Mouse (Mus musculus): ENCODE results near the gene Rbm4b. TPM values are rescaled to one million over a fixed set of nuclear protein-coding genes. Genes with fewer than 3 reads are reported as not detected.

The Rbm4b gene
- polyA plus RNA-seq, 1 experiment from 2014 or later, result 116 TPM

- WGBS, result 96% methylated on average over 14 of the region's 14 CpGs
- H3K27me3 ChIP-seq (ENCODE audit: control insufficient read depth, insufficient read depth, low read length), result peaks cover 8% of the 10 kb centered on the region; the same call in 1 of the 2 replicates
- H3K36me3 ChIP-seq (replicated peaks; ENCODE audit: control insufficient read depth, insufficient read depth, low read depth, low read length), result no peaks in the 10 kb centered on the region
- H3K4me2 ChIP-seq (ENCODE audit: low read depth, low read length), result no peak overlapping the region
- no peak overlapping the region for H3K4me3 ChIP-seq (ENCODE audit: low read depth, low read length)
- no peaks in the 10 kb centered on the region for H3K9me3 ChIP-seq (replicated peaks; ENCODE audit: control insufficient read depth, low read length)
- H3K9ac ChIP-seq (replicated peaks; ENCODE audit: low read length), result no peak overlapping the region
- H3K27ac ChIP-seq (replicated peaks; ENCODE audit: low read depth, low read length), result no peak overlapping the region
- ATAC-seq (replicated peaks; ENCODE audit: insufficient number of reproducible peaks, low FRiP score, low TSS enrichment, low read depth) (no peak), DNase-seq (ENCODE audit: low spot score) (no peak)
- peaks cover 3% of the 10 kb centered on the region; the same call in 1 of the 2 replicates for H3K4me1 ChIP-seq (ENCODE audit: control insufficient read depth, insufficient read depth, low read length)
Observed at GRCm38 (mm10) chr19:4716756-4717155, 39.5 kb upstream of the Rbm4b start.

GRCm38 (mm10) chr19:4717281-4717680 lies 39.0 kb upstream of the Rbm4b start:
- 91% methylated on average over 2 of the region's 2 CpGs for WGBS
- DNase-seq (ENCODE audit: low spot score), result no peak

GRCm38 (mm10) chr19:4718716-4719115 lies 37.6 kb upstream of the Rbm4b start:
- no peak overlapping the region for H3K9ac ChIP-seq (replicated peaks; ENCODE audit: low read length)
- no peaks in the 10 kb centered on the region for H3K36me3 ChIP-seq (replicated peaks; ENCODE audit: control insufficient read depth, insufficient read depth, low read depth, low read length)
- H3K27ac ChIP-seq (replicated peaks; ENCODE audit: low read depth, low read length), result no peak overlapping the region
- H3K4me3 ChIP-seq (ENCODE audit: low read depth, low read length), result no peak overlapping the region
- H3K4me1 ChIP-seq (ENCODE audit: control insufficient read depth, insufficient read depth, low read length), result peaks cover 3% of the 10 kb centered on the region; the same call in 1 of the 2 replicates
- DNase-seq (ENCODE audit: low spot score), result no peak
- peaks cover 5% of the 10 kb centered on the region; the same call in 1 of the 2 replicates for H3K27me3 ChIP-seq (ENCODE audit: control insufficient read depth, insufficient read depth, low read length)
- no peaks in the 10 kb centered on the region for H3K9me3 ChIP-seq (replicated peaks; ENCODE audit: control insufficient read depth, low read length)
- no peak for ATAC-seq (replicated peaks; ENCODE audit: insufficient number of reproducible peaks, low FRiP score, low TSS enrichment, low read depth)
- no peak overlapping the region for H3K4me2 ChIP-seq (ENCODE audit: low read depth, low read length)
- WGBS, result 30% methylated on average over 12 of the region's 12 CpGs

More at GRCm38 (mm10) chr19:4717281-4717680, 39.0 kb upstream of the Rbm4b start:
- ATAC-seq (replicated peaks; ENCODE audit: insufficient number of reproducible peaks, low FRiP score, low TSS enrichment, low read depth), result no peak
- Histone ChIP-seq H3K27me3 (ENCODE audit: control insufficient read depth, insufficient read depth, low read length) (peaks cover 5% of the 10 kb centered on the region; the same call in 1 of the 2 replicates), H3K4me2 (ENCODE audit: low read depth, low read length) (no peak overlapping the region), H3K9ac (replicated peaks; ENCODE audit: low read length) (no peak overlapping the region), H3K4me3 (ENCODE audit: low read depth, low read length) (no peak overlapping the region), H3K36me3 (replicated peaks; ENCODE audit: control insufficient read depth, insufficient read depth, low read depth, low read length) (no peaks in the 10 kb centered on the region), H3K27ac (replicated peaks; ENCODE audit: low read depth, low read length) (no peak overlapping the region), H3K4me1 (ENCODE audit: control insufficient read depth, insufficient read depth, low read length) (peaks cover 3% of the 10 kb centered on the region; the same call in 1 of the 2 replicates), H3K9me3 (replicated peaks; ENCODE audit: control insufficient read depth, low read length) (no peaks in the 10 kb centered on the region)

DNA sequence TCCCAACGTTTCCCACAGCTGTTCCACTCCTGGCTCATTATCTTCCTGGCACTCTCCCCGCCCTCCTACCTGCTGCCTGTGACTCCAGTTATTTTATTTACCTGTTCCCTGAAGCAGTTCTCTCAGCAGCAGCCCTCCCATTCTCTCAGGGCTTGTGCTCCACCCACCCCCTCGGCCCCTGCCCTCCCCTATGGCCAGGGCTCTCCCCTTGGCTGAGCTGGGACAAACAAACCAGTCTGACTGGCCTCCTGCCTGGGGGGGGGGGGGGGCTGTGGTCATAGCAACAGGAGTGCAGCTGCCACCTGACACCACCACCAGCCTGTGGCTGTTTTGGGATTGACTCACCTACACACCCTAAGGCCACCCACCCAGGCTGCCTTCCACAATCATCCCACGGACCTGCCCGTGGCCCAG lies 36.9 kb upstream of the Rbm4b start:
- Histone ChIP-seq H3K9ac (replicated peaks; ENCODE audit: low read length) (no peak overlapping the region), H3K27me3 (ENCODE audit: control insufficient read depth, insufficient read depth, low read length) (peaks cover 5% of the 10 kb centered on the region; the same call in 1 of the 2 replicates), H3K4me2 (ENCODE audit: low read depth, low read length) (no peak overlapping the region), H3K36me3 (replicated peaks; ENCODE audit: control insufficient read depth, insufficient read depth, low read depth, low read length) (no peaks in the 10 kb centered on the region), H3K27ac (replicated peaks; ENCODE audit: low read depth, low read length) (no peak overlapping the region), H3K4me1 (ENCODE audit: control insufficient read depth, insufficient read depth, low read length) (peaks cover 3% of the 10 kb centered on the region; the same call in 1 of the 2 replicates), H3K9me3 (replicated peaks; ENCODE audit: control insufficient read depth, low read length) (no peaks in the 10 kb centered on the region), H3K4me3 (ENCODE audit: low read depth, low read length) (no peak overlapping the region)
- ATAC-seq (replicated peaks; ENCODE audit: insufficient number of reproducible peaks, low FRiP score, low TSS enrichment, low read depth), result peak; percentile 47; the same call in 1 of the 2 replicates
- peak; percentile 10 for DNase-seq (ENCODE audit: low spot score)
- WGBS, result 14% methylated on average over 5 of the region's 5 CpGs

DNA sequence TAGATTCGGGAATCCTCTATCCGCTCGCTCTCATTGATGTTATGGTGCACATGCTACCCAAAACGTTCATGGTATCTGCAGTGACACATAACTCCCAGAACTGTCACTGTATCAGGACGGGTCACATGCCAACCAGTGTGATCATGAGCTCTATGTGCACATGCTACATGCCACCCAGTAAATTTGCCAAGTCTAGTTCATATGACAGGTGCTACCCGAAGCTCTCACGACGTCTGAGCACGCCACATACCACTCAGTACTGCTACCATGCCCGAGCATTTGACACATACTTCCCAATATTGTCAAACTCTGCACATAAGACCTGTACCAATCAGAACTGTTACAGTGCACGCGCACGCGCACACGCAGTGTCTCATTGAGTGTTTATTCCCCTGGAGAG lies 36.2 kb upstream of the Rbm4b start:
- H3K9ac ChIP-seq (replicated peaks; ENCODE audit: low read length), result no peak overlapping the region

DNA sequence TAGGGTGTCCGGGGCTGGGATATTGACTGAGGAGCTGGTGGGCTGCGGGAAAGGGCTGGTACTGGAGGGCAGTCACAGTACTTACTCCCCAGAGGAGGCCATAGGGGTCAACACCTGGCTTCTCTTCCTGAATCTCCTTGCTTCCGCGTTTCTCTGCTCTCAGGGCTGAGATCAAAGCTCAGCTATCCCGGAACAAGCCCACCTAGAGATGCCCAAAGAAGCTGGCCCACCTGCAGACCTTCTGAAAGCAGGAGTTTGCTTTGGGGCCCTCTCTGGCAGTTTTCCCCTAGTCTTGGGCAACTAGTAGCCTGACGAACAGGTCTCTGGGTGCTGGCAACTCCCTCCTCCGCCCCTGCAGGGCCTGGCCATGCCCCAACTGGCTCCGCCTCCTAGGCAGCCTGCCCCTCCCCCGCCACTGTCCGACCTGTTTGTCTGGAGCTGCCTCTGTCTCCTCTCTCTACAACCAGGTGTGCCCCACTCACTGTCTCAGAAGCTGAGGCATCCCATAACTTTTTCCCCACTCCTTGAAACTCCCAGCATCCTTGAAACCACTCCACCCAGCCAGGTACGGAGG lies 35.5 kb upstream of the Rbm4b start:
- Histone ChIP-seq H3K4me1 (ENCODE audit: control insufficient read depth, insufficient read depth, low read length) (peaks cover 3% of the 10 kb centered on the region; the same call in 1 of the 2 replicates), H3K4me3 (ENCODE audit: low read depth, low read length) (peak overlapping the region; percentile 12; the same call in 1 of the 2 replicates), H3K9ac (replicated peaks; ENCODE audit: low read length) (no peak overlapping the region; the same call in 1 of the 2 replicates), H3K4me2 (ENCODE audit: low read depth, low read length) (peak overlapping the region; percentile 25; the same call in 1 of the 2 replicates), H3K27me3 (ENCODE audit: control insufficient read depth, insufficient read depth, low read length) (no peaks in the 10 kb centered on the region), H3K9me3 (replicated peaks; ENCODE audit: control insufficient read depth, low read length) (no peaks in the 10 kb centered on the region), H3K27ac (replicated peaks; ENCODE audit: low read depth, low read length) (no peak overlapping the region), H3K36me3 (replicated peaks; ENCODE audit: control insufficient read depth, insufficient read depth, low read depth, low read length) (no peaks in the 10 kb centered on the region)
- 12% methylated on average over 11 of the region's 11 CpGs for WGBS
- ATAC-seq (replicated peaks; ENCODE audit: insufficient number of reproducible peaks, low FRiP score, low TSS enrichment, low read depth) (no peak), DNase-seq (ENCODE audit: low spot score) (peak; percentile 56)

More for the DNA sequence above, 36.2 kb upstream of the Rbm4b start:
- no peaks in the 10 kb centered on the region for H3K9me3 ChIP-seq (replicated peaks; ENCODE audit: control insufficient read depth, low read length)
- no peaks in the 10 kb centered on the region for H3K36me3 ChIP-seq (replicated peaks; ENCODE audit: control insufficient read depth, insufficient read depth, low read depth, low read length)
- H3K4me1 ChIP-seq (ENCODE audit: control insufficient read depth, insufficient read depth, low read length), result peaks cover 3% of the 10 kb centered on the region; the same call in 1 of the 2 replicates
- DNase-seq (ENCODE audit: low spot score) (no peak), ATAC-seq (replicated peaks; ENCODE audit: insufficient number of reproducible peaks, low FRiP score, low TSS enrichment, low read depth) (no peak)
- no peak overlapping the region for H3K4me3 ChIP-seq (ENCODE audit: low read depth, low read length)
- H3K27me3 ChIP-seq (ENCODE audit: control insufficient read depth, insufficient read depth, low read length), result 0 out of 2 replicates have a peak, but pooled peaks cover 2% of the 10 kb centered on the region
- H3K27ac ChIP-seq (replicated peaks; ENCODE audit: low read depth, low read length), result no peak overlapping the region
- WGBS, result 77% methylated on average over 15 of the region's 15 CpGs
- no peak overlapping the region for H3K4me2 ChIP-seq (ENCODE audit: low read depth, low read length)

GRCm38 (mm10) chr19:4729186-4729585 lies 27.1 kb upstream of the Rbm4b start:
- Histone ChIP-seq H3K27ac (replicated peaks; ENCODE audit: low read depth, low read length) (no peak overlapping the region), H3K36me3 (replicated peaks; ENCODE audit: control insufficient read depth, insufficient read depth, low read depth, low read length) (no peaks in the 10 kb centered on the region), H3K4me3 (ENCODE audit: low read depth, low read length) (no peak overlapping the region), H3K4me2 (ENCODE audit: low read depth, low read length) (no peak overlapping the region), H3K9ac (replicated peaks; ENCODE audit: low read length) (no peak overlapping the region), H3K4me1 (ENCODE audit: control insufficient read depth, insufficient read depth, low read length) (no peaks in the 10 kb centered on the region), H3K9me3 (replicated peaks; ENCODE audit: control insufficient read depth, low read length) (no peaks in the 10 kb centered on the region), H3K27me3 (ENCODE audit: control insufficient read depth, insufficient read depth, low read length) (no peaks in the 10 kb centered on the region)
- 85% methylated on average over 9 of the region's 9 CpGs for WGBS
- DNase-seq (ENCODE audit: low spot score) (no peak), ATAC-seq (replicated peaks; ENCODE audit: insufficient number of reproducible peaks, low FRiP score, low TSS enrichment, low read depth) (no peak)

DNA sequence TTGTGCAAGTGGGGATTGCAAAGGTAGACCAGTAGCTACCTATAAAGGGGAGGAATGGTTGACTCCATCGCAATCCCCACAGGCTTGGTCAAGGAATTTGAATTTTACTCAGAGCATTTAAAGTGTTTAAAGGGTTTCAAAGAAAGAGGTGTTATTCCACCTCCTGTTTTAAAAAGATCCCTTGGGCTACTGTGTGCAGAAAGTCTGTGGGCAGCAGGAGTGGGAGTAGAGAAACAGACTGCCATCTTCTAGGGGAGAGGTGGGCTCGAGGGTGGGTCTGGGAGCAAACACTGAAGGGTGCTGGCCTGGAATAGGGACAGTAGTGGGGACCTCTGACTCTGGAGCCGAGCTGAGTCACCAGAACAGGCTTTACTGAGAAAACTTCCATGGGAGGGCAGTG lies 23.2 kb upstream of the Rbm4b start:
- H3K4me3 ChIP-seq (ENCODE audit: low read depth, low read length), result no peak overlapping the region
- DNase-seq (ENCODE audit: low spot score) (no peak), ATAC-seq (replicated peaks; ENCODE audit: insufficient number of reproducible peaks, low FRiP score, low TSS enrichment, low read depth) (no peak)
- WGBS, result 75% methylated on average over 3 of the region's 3 CpGs
- H3K4me2 ChIP-seq (ENCODE audit: low read depth, low read length), result no peak overlapping the region
- H3K9me3 ChIP-seq (replicated peaks; ENCODE audit: control insufficient read depth, low read length), result no peaks in the 10 kb centered on the region
- no peak overlapping the region for H3K9ac ChIP-seq (replicated peaks; ENCODE audit: low read length)
- no peaks in the 10 kb centered on the region for H3K4me1 ChIP-seq (ENCODE audit: control insufficient read depth, insufficient read depth, low read length)
- no peaks in the 10 kb centered on the region for H3K36me3 ChIP-seq (replicated peaks; ENCODE audit: control insufficient read depth, insufficient read depth, low read depth, low read length)
- H3K27ac ChIP-seq (replicated peaks; ENCODE audit: low read depth, low read length), result no peak overlapping the region
- no peaks in the 10 kb centered on the region for H3K27me3 ChIP-seq (ENCODE audit: control insufficient read depth, insufficient read depth, low read length)
